Mouse (Mus musculus) liver, embryonic 14.5 days (tissue): Measurements from ENCODE around the gene Ubash3b.

Experiments
- CTCF ChIP-seq: IDR thresholded peaks from 2 replicates; pipeline ENCODE4 v1.5.1; 2016; ENCODE audit warnings: antibody characterized with exemption, low read depth, control low read depth
- EP300 ChIP-seq: IDR thresholded peaks from 2 replicates; pipeline ENCODE4 v1.6.1; 2016; ENCODE audit warnings: antibody characterized with exemption, low read depth

- TF ChIP-seq CTCF = no peak
- TF ChIP-seq EP300 = no peak
Measured at GRCm38 (mm10) chr9:41179056-41179455, 17.6 kb upstream of the Ubash3b start.
